Mouse (Mus musculus) embryonic fibroblast, embryonic 13.5 days (primary cell): ENCODE measurements around the gene Erc2.

Experiments
- CTCF ChIP-seq: IDR thresholded peaks from 2 replicates; pipeline ENCODE4 v1.5.1; 2011; ENCODE audit warnings: mild to moderate bottlenecking, control low read depth, low read length, moderate library complexity, borderline replicate concordance; ENCODE audit not compliant: insufficient read depth
- POLR2A ChIP-seq: IDR thresholded peaks from 2 replicates; pipeline ENCODE4 v1.6.1; 2011; ENCODE audit warnings: low read depth, mild to moderate bottlenecking, control low read depth, low read length, moderate library complexity

DNA sequence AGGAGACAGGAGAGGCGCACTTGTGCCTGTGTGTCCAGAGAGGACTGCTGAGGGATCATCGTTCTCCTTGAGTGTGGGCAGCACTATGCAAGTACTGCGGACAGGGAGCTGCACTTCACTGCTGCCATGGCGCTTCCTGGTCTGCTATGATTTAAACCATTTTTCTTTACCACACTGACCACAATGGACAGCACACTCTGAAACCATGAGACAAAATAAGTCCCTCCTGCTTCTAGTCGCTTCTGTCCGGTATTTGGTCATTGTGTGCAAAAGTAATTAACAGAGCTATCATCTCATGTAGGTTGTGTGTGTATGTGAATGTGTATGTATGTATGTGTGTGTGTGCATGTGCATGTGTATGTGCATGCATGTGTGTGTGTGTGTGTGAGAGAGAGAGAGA, 200.3 kb downstream of the Erc2 start:
- TF ChIP-seq CTCF: no peak
- no peak for TF ChIP-seq POLR2A
